Mouse (Mus musculus): ENCODE data around the gene Slc4a4. TPM values are rescaled to one million over a fixed set of nuclear protein-coding genes. Genes with fewer than 3 reads are reported as not detected.

Slc4a4 gene
- polyA plus RNA-seq, 1 experiment = 0.04 TPM

DNA sequence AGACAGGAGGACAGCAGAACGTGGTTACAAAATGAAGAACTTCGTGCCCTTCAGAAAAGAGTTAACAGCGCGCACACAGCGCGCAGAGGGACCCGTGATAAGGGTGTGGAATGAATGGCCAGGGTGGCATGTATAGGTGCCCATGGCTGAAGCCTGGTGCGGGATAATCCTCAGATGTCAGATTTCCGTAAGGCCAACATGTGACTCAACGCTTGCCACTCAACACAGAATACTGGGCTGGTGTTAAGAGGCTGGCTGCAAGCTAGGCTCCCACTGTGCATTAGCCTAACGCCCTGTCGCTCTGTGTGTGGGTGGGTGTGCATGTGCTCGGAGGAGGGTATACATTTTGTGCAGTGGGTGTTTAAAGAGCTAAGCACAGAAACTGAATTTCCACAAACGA lies 47.3 kb downstream of the Slc4a4 start:
- Histone ChIP-seq H3K79me2 (ENCODE audit: control insufficient read depth, insufficient read depth) (no peaks in the 10 kb centered on the region), H3K4me3 (no peak overlapping the region), H3K4me2 (ENCODE audit: low read depth) (no peak overlapping the region), H3K36me3 (ENCODE audit: control insufficient read depth, insufficient read depth) (no peaks in the 10 kb centered on the region), H3ac (ENCODE audit: control insufficient read depth, insufficient read length) (no peak overlapping the region), H3K27me3 (ENCODE audit: control insufficient read depth, insufficient read depth, insufficient read length) (no peaks in the 10 kb centered on the region)
- TF ChIP-seq REST (IDR thresholded peaks at IDR 0.05; ENCODE audit: insufficient read depth, insufficient read length) (no peak), CEBPB (IDR thresholded peaks at IDR 0.05; ENCODE audit: insufficient read depth, poor library complexity, severe bottlenecking) (no peak), USF1 (IDR thresholded peaks at IDR 0.05; ENCODE audit: low read depth) (no peak), POLR2A (IDR thresholded peaks at IDR 0.05; ENCODE audit: insufficient read length, low read depth) (no peak), TCF3 (IDR thresholded peaks at IDR 0.05; ENCODE audit: insufficient read length, low read depth) (no peak), SRF (IDR thresholded peaks at IDR 0.05; ENCODE audit: control insufficient read depth, insufficient read length, low read depth) (no peak), MYOD1 (IDR thresholded peaks at IDR 0.05; ENCODE audit: control insufficient read depth in 1 of 3, insufficient read length in 2 of 3, low read depth in 2 of 3) (no peak), MAX (IDR thresholded peaks at IDR 0.05; ENCODE audit: low read depth) (no peak), MYOG (IDR thresholded peaks at IDR 0.05; ENCODE audit: control insufficient read depth in 1 of 3, insufficient read depth in 1 of 3, insufficient read length in 2 of 3, low read depth in 2 of 3) (no peak), TCF12 (IDR thresholded peaks at IDR 0.05; ENCODE audit: insufficient read depth, poor library complexity, severe bottlenecking) (no peak), POLR2AphosphoS2 (IDR thresholded peaks at IDR 0.05; ENCODE audit: insufficient read length, low read depth) (no peak), E2F4 (IDR thresholded peaks at IDR 0.05; ENCODE audit: insufficient read depth) (no peak)

DNA sequence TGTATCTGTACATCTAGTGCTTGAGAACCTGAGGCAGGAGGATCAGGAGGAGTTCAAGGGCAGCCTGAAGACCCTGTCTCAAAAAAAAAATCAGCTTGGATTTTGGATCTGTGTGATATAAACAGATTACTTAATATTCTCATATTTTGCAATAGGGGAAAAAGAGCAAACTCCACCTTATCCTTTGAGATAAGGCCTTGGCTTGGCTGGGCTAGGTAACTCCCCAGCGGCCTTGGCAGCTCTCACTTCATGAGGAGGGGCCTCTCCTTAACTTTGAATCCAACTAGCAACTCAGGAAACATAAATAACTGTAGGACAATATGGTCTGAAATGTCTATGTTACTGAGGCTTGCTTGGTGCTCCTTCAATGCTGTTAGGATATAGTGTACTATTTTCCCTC lies 51.6 kb downstream of the Slc4a4 start:
- Histone ChIP-seq H3K4me3 (no peak overlapping the region), H3K36me3 (ENCODE audit: control insufficient read depth, insufficient read depth) (no peaks in the 10 kb centered on the region), H3K4me2 (ENCODE audit: low read depth) (no peak overlapping the region)

DNA sequence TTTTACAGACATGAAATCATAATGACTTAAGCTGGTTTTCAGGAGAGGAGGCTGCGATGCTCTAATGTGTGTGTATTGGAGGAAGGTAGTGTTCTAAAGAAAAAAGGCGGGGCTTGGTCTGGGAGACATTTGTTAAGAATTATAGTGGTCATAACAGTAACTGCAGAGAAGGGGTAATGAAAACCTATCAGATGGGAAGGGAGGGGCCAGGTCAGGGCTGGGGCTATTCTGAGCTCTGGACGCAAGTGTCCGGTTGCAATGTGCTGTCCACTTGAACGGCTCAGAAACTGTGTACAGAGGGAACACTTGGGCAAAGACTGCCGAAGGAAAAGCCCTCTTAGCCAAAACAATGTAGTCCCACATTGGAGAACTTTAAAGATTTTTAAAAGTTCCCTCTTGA lies 52.5 kb downstream of the Slc4a4 start:
- Histone ChIP-seq H3K4me2 (ENCODE audit: low read depth) (no peak overlapping the region), H3ac (ENCODE audit: control insufficient read depth, insufficient read length) (no peak overlapping the region), H3K79me2 (ENCODE audit: control insufficient read depth, insufficient read depth) (no peaks in the 10 kb centered on the region), H3K36me3 (ENCODE audit: control insufficient read depth, insufficient read depth) (no peaks in the 10 kb centered on the region), H3K4me3 (no peak overlapping the region), H3K27me3 (ENCODE audit: control insufficient read depth, insufficient read depth, insufficient read length) (no peaks in the 10 kb centered on the region)
- TF ChIP-seq USF1 (IDR thresholded peaks at IDR 0.05; ENCODE audit: low read depth) (no peak), E2F4 (IDR thresholded peaks at IDR 0.05; ENCODE audit: insufficient read depth) (no peak), TCF3 (IDR thresholded peaks at IDR 0.05; ENCODE audit: insufficient read length, low read depth) (no peak), MYOD1 (IDR thresholded peaks at IDR 0.05; ENCODE audit: control insufficient read depth in 1 of 3, insufficient read length in 2 of 3, low read depth in 2 of 3) (no peak), SRF (IDR thresholded peaks at IDR 0.05; ENCODE audit: control insufficient read depth, insufficient read length, low read depth) (no peak), MAX (IDR thresholded peaks at IDR 0.05; ENCODE audit: low read depth) (no peak)

More for the DNA sequence above, 51.6 kb downstream of the Slc4a4 start:
- Histone ChIP-seq H3K27me3 (ENCODE audit: control insufficient read depth, insufficient read depth, insufficient read length) (no peaks in the 10 kb centered on the region), H3ac (ENCODE audit: control insufficient read depth, insufficient read length) (no peak overlapping the region), H3K79me2 (ENCODE audit: control insufficient read depth, insufficient read depth) (no peaks in the 10 kb centered on the region)
- TF ChIP-seq SRF (IDR thresholded peaks at IDR 0.05; ENCODE audit: control insufficient read depth, insufficient read length, low read depth) (no peak), MYOG (IDR thresholded peaks at IDR 0.05; ENCODE audit: control insufficient read depth in 1 of 3, insufficient read depth in 1 of 3, insufficient read length in 2 of 3, low read depth in 2 of 3) (no peak), USF1 (IDR thresholded peaks at IDR 0.05; ENCODE audit: low read depth) (no peak), MYOD1 (IDR thresholded peaks at IDR 0.05; ENCODE audit: control insufficient read depth in 1 of 3, insufficient read length in 2 of 3, low read depth in 2 of 3) (no peak), E2F4 (IDR thresholded peaks at IDR 0.05; ENCODE audit: insufficient read depth) (no peak), TCF12 (IDR thresholded peaks at IDR 0.05; ENCODE audit: insufficient read depth, poor library complexity, severe bottlenecking) (no peak), POLR2A (IDR thresholded peaks at IDR 0.05; ENCODE audit: insufficient read length, low read depth) (no peak), CEBPB (IDR thresholded peaks at IDR 0.05; ENCODE audit: insufficient read depth, poor library complexity, severe bottlenecking) (no peak), TCF3 (IDR thresholded peaks at IDR 0.05; ENCODE audit: insufficient read length, low read depth) (no peak), POLR2AphosphoS2 (IDR thresholded peaks at IDR 0.05; ENCODE audit: insufficient read length, low read depth) (no peak), REST (IDR thresholded peaks at IDR 0.05; ENCODE audit: insufficient read depth, insufficient read length) (no peak), MAX (IDR thresholded peaks at IDR 0.05; ENCODE audit: low read depth) (no peak)

DNA sequence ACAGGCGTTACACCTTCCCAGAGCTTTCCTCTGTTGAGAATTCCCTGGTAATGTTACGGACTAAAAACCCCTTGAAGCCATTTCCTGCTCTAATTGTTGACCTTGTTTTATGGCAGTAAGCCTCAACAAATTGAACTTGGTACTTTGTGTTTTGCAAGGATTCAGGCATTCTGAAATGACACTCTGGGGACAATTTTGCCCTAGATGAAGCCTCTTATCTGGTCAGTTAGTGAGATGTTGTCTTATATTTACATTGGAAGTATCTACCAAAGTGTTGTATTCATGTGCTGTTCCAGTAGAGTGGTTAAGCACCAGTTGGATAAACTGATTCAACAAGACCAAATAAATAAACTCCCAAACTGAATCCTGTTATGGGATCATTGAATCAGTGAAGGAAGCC lies 53.2 kb downstream of the Slc4a4 start:
- no peak overlapping the region for H3ac ChIP-seq (ENCODE audit: control insufficient read depth, insufficient read length)
- H3K4me3 ChIP-seq = no peak overlapping the region
- no peak overlapping the region for H3K4me2 ChIP-seq (ENCODE audit: low read depth)
- no peaks in the 10 kb centered on the region for H3K79me2 ChIP-seq (ENCODE audit: control insufficient read depth, insufficient read depth)
- H3K36me3 ChIP-seq (ENCODE audit: control insufficient read depth, insufficient read depth) = no peaks in the 10 kb centered on the region
- no peaks in the 10 kb centered on the region for H3K27me3 ChIP-seq (ENCODE audit: control insufficient read depth, insufficient read depth, insufficient read length)
- TF ChIP-seq MAX (IDR thresholded peaks at IDR 0.05; ENCODE audit: low read depth) = no peak
- no peak for TF ChIP-seq POLR2AphosphoS2 (IDR thresholded peaks at IDR 0.05; ENCODE audit: insufficient read length, low read depth)
- no peak for TF ChIP-seq SRF (IDR thresholded peaks at IDR 0.05; ENCODE audit: control insufficient read depth, insufficient read length, low read depth)

DNA sequence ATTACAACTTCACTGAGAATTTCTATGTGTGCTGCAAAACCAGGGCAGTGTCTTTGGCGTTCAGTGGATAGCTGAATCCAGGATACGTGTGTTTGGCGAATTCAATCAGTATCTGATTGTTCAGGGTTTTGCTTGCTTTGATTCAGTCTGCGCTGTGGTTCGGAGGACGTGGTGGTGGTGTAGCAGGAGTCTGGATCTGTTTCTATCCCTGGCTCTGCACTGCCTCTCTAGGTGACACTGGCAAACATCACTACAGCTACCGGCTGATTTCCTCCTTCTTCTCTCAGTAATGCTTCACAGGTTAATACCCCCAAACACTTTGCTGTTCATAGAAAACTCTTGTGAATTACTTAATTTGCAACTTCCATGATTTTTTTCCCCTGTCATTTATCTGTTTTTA lies 55.3 kb downstream of the Slc4a4 start:
- H3ac ChIP-seq (ENCODE audit: control insufficient read depth, insufficient read length) = no peak overlapping the region
- no peak for TF ChIP-seq REST (IDR thresholded peaks at IDR 0.05; ENCODE audit: insufficient read depth, insufficient read length)
- TF ChIP-seq USF1 (IDR thresholded peaks at IDR 0.05; ENCODE audit: low read depth) = no peak
- no peak for TF ChIP-seq TCF12 (IDR thresholded peaks at IDR 0.05; ENCODE audit: insufficient read depth, poor library complexity, severe bottlenecking)
- no peak for TF ChIP-seq SRF (IDR thresholded peaks at IDR 0.05; ENCODE audit: control insufficient read depth, insufficient read length, low read depth)
- TF ChIP-seq TCF3 (IDR thresholded peaks at IDR 0.05; ENCODE audit: insufficient read length, low read depth) = no peak
- no peak for TF ChIP-seq CEBPB (IDR thresholded peaks at IDR 0.05; ENCODE audit: insufficient read depth, poor library complexity, severe bottlenecking)
- TF ChIP-seq E2F4 (IDR thresholded peaks at IDR 0.05; ENCODE audit: insufficient read depth) = no peak
- H3K27me3 ChIP-seq (ENCODE audit: control insufficient read depth, insufficient read depth, insufficient read length) = no peaks in the 10 kb centered on the region
- no peaks in the 10 kb centered on the region for H3K79me2 ChIP-seq (ENCODE audit: control insufficient read depth, insufficient read depth)
- H3K36me3 ChIP-seq (ENCODE audit: control insufficient read depth, insufficient read depth) = no peaks in the 10 kb centered on the region
- no peak overlapping the region for H3K4me3 ChIP-seq
- H3K4me2 ChIP-seq (ENCODE audit: low read depth) = no peak overlapping the region
